Mouse (Mus musculus): ENCODE data around the gene Scarb1.

Scarb1 gene

GRCm38 (mm10) chr5:125330656-125331055, 10.2 kb downstream of the Scarb1 start:
- DNase-seq = no peak

DNA sequence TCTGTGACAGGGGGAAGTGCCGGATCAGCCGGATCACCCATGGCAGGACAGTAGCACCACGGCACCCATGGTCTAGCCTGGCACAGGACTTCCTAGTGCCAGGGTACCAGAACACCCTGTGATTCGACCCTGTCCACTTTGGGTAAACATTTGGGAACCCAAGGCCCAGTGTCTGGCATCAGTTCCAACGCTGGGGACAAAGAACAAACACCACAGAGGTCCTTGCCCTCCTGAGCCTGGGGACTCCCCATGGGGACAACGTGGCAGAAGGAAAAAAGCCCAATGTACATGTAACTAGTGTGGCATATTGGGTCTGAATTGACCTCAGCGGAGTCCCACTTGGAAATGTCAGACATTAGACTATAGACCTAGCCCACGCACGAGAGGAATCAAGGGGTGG, 10.7 kb downstream of the Scarb1 start:
- no peak for DNase-seq

- no peak for DNase-seq
Measured at GRCm38 (mm10) chr5:125327596-125328385, 13.1 kb downstream of the Scarb1 start.

- no peak for DNase-seq
Measured at GRCm38 (mm10) chr5:125326351-125326750, 14.5 kb downstream of the Scarb1 start.

DNA sequence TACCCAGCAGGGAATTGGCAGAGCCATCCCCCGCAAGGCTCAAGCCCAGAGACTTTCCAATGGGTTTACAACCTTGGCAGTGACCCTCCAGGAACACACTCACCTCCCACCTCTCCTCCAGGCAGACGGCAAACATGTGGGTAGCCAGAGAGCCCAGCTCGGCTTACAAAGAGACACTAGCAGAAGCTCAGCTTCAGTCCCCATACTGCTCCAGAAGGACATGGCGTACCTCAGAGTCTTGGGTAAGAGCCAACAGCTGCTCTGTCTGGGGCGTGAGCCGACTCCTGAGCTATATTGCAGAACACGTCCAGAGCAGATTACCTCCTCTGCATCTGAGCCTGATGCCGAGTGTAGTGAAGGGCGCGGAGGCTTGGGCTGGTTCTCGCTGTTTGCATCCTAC, 15.0 kb downstream of the Scarb1 start:
- no peak for DNase-seq

DNA sequence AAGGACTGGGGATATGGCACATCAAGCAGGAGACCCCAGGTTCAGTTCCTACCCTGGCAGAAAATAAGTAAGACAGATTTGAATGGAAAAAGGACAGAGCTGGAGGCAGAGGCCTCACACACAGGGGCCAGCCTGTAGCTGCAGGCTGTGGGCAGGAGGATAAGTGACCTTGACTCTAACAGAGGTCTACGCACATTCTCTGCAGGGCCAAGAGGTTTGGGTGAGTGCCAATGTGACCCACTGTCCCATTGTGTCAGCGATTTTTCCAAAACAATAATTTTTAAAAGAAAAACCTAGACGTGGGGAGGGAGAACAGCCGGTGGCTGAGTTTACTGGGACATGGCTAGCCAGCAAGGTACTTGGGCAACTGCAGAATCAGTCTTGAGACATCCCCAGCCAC, 15.6 kb downstream of the Scarb1 start:
- no peak for DNase-seq

DNA sequence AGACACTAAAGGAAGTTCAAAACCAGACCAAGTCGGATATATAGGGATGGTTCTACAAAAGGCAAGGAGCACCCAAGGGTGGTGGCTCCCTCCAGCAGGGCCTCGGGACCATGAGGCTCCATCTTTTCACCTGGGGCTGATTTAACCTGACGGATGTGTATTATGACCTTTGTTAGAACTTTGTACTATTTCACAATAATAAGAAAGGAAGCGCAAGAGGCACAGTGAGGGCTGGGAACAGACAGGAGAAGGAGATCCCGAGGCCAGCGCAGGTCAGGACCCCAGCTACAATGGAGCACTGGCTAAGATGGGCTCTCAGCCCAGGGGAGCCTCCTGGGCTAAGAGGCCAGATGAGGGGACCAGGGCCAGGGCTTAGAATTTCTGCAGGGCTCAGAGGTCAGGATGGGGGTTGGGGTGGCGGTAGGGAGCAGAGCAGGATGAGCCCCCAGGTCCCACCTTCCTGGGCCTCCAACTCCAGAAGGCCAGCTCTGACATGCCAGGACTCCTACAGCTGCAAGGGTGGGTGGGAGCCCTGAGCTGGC, 16.9 kb downstream of the Scarb1 start:
- DNase-seq = no peak

GRCm38 (mm10) chr5:125323128-125323527, 17.8 kb downstream of the Scarb1 start:
- no peak for DNase-seq

GRCm38 (mm10) chr5:125321836-125322235, 19.1 kb downstream of the Scarb1 start:
- DNase-seq = no peak

DNA sequence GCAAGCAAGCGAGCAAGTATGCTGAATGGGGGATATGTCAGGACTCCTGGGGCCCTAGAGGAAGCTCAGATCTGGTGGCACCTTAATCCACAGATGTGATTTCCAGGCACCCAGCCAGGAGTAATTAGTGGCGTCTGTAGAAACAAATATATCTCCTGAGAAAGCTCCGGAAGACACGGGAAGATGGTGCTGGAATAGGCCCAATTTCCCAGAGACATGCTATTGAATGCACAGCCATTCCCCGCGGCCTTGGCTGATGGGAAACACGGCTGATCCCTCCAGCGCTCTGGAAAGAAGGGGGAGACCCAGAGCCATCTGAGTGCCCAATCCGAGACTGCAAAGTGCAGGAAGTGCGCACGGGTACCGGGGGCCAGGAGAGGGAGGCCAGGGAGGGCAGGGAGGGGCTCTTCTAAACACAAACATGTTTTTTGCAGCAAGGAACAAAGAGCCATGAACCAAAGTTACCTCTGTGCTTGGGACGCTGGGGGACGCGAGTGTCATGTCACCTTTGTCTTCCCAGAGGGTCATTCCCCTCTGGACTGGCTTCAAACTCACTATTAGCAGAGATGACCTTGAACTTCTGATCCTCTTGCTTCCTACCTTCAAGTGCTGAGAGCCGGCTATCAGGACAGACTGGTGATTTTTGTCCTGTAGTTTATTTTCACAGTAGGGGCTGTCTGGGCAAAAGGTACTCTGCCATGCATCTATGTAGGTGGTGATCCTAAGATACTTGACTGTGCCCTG, 21.7 kb downstream of the Scarb1 start:
- no peak for DNase-seq

DNA sequence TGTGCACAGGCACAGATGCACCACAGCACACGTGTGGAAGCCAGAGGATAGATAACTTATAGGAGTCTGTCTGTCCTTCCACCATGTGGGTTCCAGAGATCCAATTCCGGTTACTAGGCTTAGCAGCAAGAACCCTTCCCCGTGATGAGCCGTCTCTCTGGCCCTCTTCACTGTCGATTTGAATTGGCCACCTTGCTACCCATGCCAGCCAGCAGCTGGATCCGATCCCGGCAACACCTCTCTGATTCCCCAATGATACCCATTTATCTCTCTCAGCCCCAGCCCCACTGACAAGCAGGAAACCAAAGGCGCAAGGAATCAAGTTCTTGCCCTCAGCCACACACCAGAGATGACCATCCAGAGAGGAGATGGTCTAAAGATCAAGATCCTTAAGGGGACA, 22.9 kb downstream of the Scarb1 start:
- no peak for DNase-seq

- DNase-seq = no peak
Measured at GRCm38 (mm10) chr5:125317296-125317695, 23.6 kb downstream of the Scarb1 start.

DNA sequence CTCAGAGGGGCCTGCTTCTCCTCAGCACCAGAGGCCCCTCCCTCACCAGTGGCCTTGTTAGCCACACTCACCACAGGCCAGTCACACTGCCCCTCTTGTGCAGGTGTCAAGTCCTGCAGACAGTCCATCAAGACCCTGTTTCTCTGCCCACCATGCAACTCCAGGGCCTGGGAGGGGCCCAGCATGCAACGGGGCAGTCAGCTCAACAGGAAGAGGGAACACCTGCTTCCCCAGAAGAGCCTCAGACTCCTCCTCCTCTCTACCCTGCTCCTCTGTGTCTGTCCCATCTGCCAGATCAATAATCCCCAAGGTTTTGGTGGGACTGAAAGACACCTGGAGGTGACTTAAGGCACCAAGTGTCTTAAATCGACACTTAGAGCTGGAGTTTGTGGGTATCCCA, 24.1 kb downstream of the Scarb1 start:
- no peak for DNase-seq

DNA sequence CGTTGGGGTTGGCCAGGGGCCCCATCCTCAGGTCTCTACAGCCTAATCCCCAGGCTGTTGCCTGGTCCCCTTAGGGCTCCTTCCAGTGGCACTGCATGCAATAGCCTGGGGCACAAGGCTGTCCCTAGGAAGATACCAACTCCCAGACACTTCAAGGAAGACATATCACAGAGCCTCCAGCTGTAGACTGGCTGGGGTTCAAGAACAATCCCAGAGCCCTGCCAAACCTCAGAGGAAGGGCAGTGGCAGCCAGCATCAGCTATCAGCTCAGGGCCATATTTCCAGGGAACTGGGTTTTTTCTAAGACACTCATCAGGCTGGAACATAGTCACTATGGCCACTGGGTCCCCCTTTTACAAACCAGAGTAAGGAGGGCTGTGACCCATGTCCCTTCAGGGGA, 25.8 kb downstream of the Scarb1 start:
- no peak for DNase-seq

- DNase-seq = no peak
Measured at GRCm38 (mm10) chr5:125313991-125314390, 26.9 kb downstream of the Scarb1 start.

DNA sequence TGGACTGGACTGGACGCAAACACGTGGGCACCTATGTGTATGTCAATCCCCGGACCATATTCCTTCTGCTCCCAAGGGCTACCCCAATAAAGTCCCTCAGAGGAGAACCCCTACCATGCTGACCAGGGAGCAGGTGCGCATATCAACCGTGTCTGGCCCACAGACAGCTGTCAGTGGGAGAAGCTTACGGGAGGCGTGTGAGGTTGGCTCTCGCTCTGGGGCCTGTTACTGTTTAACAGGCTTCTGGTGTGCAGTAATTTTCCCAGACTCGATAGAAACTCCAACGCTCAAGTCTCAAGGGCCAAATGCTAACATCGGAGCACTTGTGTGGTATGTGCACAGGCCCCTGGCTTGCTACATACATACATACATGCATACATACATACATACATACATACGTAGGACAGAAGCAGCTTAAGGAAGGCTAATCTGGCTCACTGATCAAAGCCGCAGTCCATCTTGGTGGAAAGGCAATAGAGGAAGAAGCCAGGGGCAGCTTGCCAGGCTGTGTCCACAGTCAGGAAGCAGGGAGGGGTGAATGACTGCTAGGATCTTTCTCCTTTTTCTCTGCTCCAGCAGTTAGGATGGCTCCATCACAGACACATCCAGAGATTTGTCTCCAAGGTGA, 27.8 kb downstream of the Scarb1 start:
- DNase-seq = no peak

- DNase-seq = no peak
Measured at GRCm38 (mm10) chr5:125310986-125311385, 29.9 kb downstream of the Scarb1 start.

GRCm38 (mm10) chr5:125309193-125309592, 31.7 kb downstream of the Scarb1 start:
- DNase-seq = no peak

DNA sequence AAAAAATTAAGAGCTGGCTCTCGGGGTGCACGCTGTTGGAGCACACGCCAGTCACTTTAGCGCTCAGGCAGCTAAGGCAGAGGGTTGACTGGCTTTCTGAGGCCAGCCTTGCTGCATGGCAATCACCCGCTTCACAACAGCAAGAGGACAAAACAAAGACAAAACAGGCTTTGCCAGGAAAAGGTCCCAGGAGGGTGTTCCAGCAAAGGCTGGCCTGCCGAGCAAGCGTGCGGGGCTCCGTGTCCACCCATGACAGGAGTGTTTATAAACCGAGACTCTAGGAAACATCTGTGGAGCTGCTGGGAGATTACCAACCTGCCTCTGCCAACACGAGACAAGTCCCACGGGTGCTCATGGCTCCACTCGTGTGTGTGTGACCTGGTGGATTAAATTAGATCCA, 34.1 kb downstream of the Scarb1 start:
- DNase-seq = no peak

- no peak for DNase-seq
Measured at GRCm38 (mm10) chr5:125306372-125306771, 34.5 kb downstream of the Scarb1 start.

GRCm38 (mm10) chr5:125305229-125306081, 35.4 kb downstream of the Scarb1 start:
- no peak for DNase-seq

- DNase-seq = no peak
Measured at GRCm38 (mm10) chr5:125304245-125304856, 36.5 kb downstream of the Scarb1 start.
